Mouse (Mus musculus): ENCODE measurements around the gene Gm10837.

Gm10837 gene

GRCm38 (mm10) chr14:122479461-122480109 is 10.8 kb upstream of the Gm10837 start:
- no peak for DNase-seq (ENCODE audit: low spot score in 2 of 2)

GRCm38 (mm10) chr14:122480355-122480754 is 10.0 kb upstream of the Gm10837 start:
- no peak for DNase-seq (ENCODE audit: low spot score in 2 of 2)

DNA sequence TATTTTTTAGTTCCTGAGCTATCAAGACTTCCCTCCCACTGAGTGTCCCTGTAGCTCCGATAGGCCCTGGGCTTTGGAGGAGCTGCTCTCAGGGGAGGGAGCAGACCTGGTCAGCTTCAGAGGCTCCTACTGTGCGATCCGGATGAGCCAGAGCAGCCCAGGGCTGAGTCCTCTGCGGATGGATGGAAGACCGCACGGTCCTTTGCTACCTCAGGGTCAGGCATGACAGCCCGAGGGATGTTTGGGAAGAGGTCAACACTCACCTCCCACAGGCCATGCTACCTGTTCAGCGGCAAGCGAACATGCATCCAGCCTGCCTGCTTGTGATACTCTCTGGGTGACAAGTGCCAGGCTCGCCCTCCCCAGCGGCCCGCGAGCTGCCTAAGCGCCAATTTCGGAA is 9.2 kb upstream of the Gm10837 start:
- no peak for DNase-seq (ENCODE audit: low spot score in 2 of 2)

GRCm38 (mm10) chr14:122482081-122483023 is 8.0 kb upstream of the Gm10837 start:
- DNase-seq (ENCODE audit: low spot score in 2 of 2), result no peak

DNA sequence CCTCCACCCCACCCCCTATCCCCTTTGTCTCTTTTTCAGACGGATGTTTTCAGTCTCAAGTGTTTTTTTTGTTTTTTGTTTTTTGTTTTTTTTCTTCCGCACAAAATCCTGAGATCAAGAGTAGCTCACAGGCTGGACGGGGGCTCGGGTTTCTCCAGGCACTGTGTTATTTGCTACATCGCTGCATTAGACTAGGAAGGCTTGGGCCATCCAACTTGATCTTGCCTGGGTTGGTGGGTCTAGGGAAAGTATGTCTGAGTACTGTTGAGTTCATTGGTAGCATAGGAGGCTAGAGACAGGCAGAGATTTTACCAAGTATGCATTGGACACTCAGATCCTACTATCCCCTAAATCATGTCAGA is 7.4 kb upstream of the Gm10837 start:
- no peak for DNase-seq (ENCODE audit: low spot score in 2 of 2)

- no peak for DNase-seq (ENCODE audit: low spot score in 2 of 2)
Observed at GRCm38 (mm10) chr14:122483556-122484421, 6.6 kb upstream of the Gm10837 start.

DNA sequence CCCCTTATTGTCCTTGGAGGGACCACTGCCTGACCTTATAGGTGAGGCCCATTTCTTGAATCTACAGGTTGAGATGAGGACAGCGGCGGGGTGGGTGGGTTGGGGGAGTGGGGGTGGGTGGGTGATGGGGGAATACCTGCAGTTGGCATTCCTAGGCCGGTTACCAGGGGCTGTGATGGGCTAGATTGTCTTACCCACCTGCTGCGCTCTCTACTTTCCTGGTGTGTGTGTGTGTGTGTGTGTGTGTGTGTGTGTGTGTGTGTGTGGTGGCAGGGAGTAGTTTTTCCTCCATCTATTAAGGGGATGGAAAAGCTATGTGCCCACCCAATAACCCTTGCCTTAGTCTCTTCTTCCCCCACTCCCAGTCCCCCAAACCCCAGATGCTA is 5.9 kb upstream of the Gm10837 start:
- no peak for DNase-seq (ENCODE audit: low spot score in 2 of 2)

DNA sequence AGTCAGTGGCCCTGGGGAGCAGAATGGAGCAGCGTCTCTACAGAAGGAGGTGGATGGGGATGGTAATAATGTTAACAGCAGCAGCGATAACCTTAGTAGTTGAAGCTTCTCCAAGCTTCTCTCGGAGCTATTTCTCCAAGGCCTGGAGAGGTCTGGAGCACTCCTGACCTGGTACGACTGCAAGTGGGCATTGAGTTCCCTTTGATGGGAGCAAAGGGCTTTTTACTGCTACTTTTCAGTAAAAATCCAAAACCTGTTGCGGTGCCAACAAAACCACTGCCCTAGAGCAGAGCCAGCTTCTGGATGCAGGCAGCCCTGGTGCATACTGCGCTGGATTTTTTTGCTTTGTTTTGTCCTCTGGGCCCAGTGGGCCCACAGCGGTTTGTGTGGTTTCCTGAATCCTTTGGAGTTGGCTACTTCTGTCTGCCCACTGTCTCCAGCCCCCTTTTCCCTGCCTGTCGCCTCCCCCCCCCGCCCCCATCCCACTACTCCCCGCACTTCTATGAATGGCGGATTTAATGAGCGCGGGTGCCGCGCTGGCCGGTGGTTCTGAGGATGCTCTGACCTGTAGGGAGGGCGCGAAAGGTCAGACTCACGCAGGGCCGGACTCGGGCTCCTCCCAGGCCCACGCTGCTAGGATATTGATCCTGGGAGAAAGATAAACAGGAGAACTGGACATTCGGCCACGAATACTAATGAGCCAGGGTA is 5.4 kb upstream of the Gm10837 start:
- DNase-seq (ENCODE audit: low spot score in 2 of 2), result no peak

- DNase-seq (ENCODE audit: low spot score in 2 of 2), result no peak
Observed at GRCm38 (mm10) chr14:122485635-122486181, 4.7 kb upstream of the Gm10837 start.

- DNase-seq (ENCODE audit: low spot score in 2 of 2), result no peak
Observed at GRCm38 (mm10) chr14:122486611-122487010, 3.8 kb upstream of the Gm10837 start.

GRCm38 (mm10) chr14:122487366-122487765 is 3.0 kb upstream of the Gm10837 start:
- DNase-seq (ENCODE audit: low spot score in 2 of 2), result no peak

GRCm38 (mm10) chr14:122489041-122489440 is 1.3 kb upstream of the Gm10837 start:
- DNase-seq (ENCODE audit: low spot score in 2 of 2), result no peak

- DNase-seq (ENCODE audit: low spot score in 2 of 2), result no peak
Observed at GRCm38 (mm10) chr14:122489686-122490414, 536 bp upstream of the Gm10837 start.

- DNase-seq (ENCODE audit: low spot score in 2 of 2), result no peak
Observed at GRCm38 (mm10) chr14:122491521-122491920, 1.1 kb downstream of the Gm10837 start.

DNA sequence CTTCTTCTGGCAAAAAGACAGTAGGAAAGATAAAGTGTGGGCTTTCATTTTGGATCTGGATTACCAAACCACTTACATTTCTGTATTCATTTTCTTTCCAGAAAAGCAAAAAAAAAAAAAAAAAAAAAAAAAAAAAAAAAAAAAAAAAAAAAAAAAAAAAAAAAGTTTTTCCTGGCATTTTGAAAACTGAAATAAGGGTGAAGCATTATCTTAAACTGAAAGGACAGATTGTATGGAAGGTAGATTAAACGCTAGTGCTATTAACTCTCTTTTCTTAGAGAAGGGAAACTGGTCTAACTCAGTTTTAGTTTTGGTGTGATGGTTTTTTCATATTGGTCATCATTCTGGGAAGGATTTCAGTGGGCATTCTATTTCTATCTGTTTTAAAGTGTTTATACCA is 1.6 kb downstream of the Gm10837 start:
- DNase-seq (ENCODE audit: low spot score in 2 of 2), result no peak

- DNase-seq (ENCODE audit: low spot score in 2 of 2), result no peak
Observed at GRCm38 (mm10) chr14:122509058-122509457, 18.7 kb downstream of the Gm10837 start.

- DNase-seq (ENCODE audit: low spot score in 2 of 2), result no peak
Observed at GRCm38 (mm10) chr14:122511519-122511918, 21.1 kb downstream of the Gm10837 start.

DNA sequence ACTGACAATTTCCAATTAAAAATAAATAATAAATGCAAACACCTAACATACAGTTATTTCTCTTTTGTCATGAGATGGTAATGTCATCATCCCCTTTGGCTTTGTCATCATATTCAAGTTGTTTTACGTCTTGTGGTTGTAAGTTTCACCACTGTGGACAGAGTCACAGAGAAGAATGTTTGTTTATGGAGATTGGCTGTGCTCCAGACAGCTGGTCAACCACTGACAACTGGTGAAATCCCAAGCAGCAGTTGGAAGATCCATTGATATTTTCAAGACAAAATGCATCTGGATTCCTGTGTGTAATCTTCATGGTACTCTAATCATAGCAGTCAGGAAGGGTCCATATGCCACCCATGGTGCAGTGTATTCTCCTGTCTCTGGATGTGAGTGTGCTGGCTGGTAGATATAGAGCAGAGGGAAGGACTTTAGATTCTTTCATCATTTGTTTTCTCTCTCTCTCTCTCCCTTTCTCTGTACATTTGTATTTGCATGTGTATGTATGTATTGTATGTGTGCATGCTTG is 23.2 kb downstream of the Gm10837 start:
- no peak for DNase-seq (ENCODE audit: low spot score in 2 of 2)

DNA sequence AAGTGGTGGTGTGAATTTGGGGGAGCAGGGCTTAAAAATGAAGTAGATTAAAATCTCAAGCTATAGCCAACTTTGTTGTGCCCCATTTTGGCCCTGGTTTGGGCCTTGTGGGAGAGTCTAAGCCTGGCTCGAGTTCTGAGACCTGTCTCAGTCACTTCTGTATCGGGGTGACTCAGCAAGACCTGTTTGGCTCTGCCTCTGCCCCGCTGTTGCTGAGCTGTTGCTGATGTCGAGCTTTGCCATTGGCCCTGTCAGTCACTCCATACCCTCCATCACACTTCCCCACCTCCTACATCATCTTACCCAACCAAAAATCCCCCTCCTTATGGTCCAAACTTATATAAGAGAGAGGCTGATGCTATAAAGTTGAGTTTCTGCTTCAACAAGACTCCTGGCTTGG is 38.1 kb downstream of the Gm10837 start:
- no peak for DNase-seq (ENCODE audit: low spot score in 2 of 2)

All from left cerebral cortex, adult 9 months (tissue).